Mouse (Mus musculus) embryonic facial prominence, embryonic 12.5 days (tissue): ENCODE results near the gene Olfr53. TPM values are rescaled to one million over a fixed set of nuclear protein-coding genes. Genes with fewer than 3 reads are reported as not detected.

Source experiments
- polyA plus RNA-seq: library from polyadenylated mRNA; unstranded; fragments of >200 nt; fragmentation: Nextera tagmentation; extraction: Ambion mirVana; gene quantifications from 2 replicates; pipeline ENCODE4 v1.2.1, GENCODE M21; 2016

Gene Olfr53
- polyA plus RNA-seq, 1 experiment from 2014 or later: not detected

Other genes starting within 250 kb of the Olfr53 start
- gene Olfr531, start 243.5 kb upstream of the Olfr53 start, polyA plus RNA-seq: not detected in 2 replicates
- not detected in 2 replicates for gene Olfr532, start 224.8 kb upstream of the Olfr53 start, polyA plus RNA-seq
- gene Olfr533, start 183.1 kb upstream of the Olfr53 start, polyA plus RNA-seq: not detected in 2 replicates
- gene Olfr535, start 162.2 kb upstream of the Olfr53 start, polyA plus RNA-seq: not detected in 2 replicates
- gene Olfr536, start 139.1 kb upstream of the Olfr53 start, polyA plus RNA-seq: not detected in 2 replicates
- gene Olfr538, start 78.6 kb upstream of the Olfr53 start, polyA plus RNA-seq: not detected in 2 replicates
- gene Olfr46, start 45.2 kb upstream of the Olfr53 start, polyA plus RNA-seq: not detected in 2 replicates
- not detected in 2 replicates for gene Olfr61, start 17.5 kb upstream of the Olfr53 start, polyA plus RNA-seq
- 0.01 and 0.03 TPM in 2 replicates for gene Olfr539, start 13.5 kb downstream of the Olfr53 start, polyA plus RNA-seq
- not detected in 2 replicates for gene Olfr45, start 35.5 kb downstream of the Olfr53 start, polyA plus RNA-seq
- gene Olfr541, start 50.8 kb downstream of the Olfr53 start, polyA plus RNA-seq: not detected in 2 replicates
- not detected in 2 replicates for gene Cyp2e1, start 117.3 kb downstream of the Olfr53 start, polyA plus RNA-seq
- 0.14 and 0.33 TPM in 2 replicates for gene Syce1, start 141.4 kb downstream of the Olfr53 start, polyA plus RNA-seq
- gene Zfp941, start 175.7 kb downstream of the Olfr53 start, polyA plus RNA-seq: 3.7 and 4.2 TPM in 2 replicates
- gene Urah, start 188.6 kb downstream of the Olfr53 start, polyA plus RNA-seq: 2.1 and 2.6 TPM in 2 replicates
- gene Scgb1c1, start 199.1 kb downstream of the Olfr53 start, polyA plus RNA-seq: not detected in 2 replicates
- not detected in 2 replicates for gene Odf3, start 201.4 kb downstream of the Olfr53 start, polyA plus RNA-seq
- not detected in 2 replicates for gene Gm45785, start 209.9 kb downstream of the Olfr53 start, polyA plus RNA-seq
- gene Ric8a, start 210.5 kb downstream of the Olfr53 start, polyA plus RNA-seq: 69.2 and 76.6 TPM in 2 replicates
- 36.0 and 44.3 TPM in 2 replicates for gene Bet1l, start 211.1 kb downstream of the Olfr53 start, polyA plus RNA-seq
- 274 and 291 TPM in 2 replicates for gene Psmd13, start 235.5 kb downstream of the Olfr53 start, polyA plus RNA-seq
- 25.3 and 26.1 TPM in 2 replicates for gene Sirt3, start 235.9 kb downstream of the Olfr53 start, polyA plus RNA-seq